Mouse (Mus musculus): ENCODE results near the gene Ddx59. TPM values are rescaled to one million over a fixed set of nuclear protein-coding genes. Genes with fewer than 3 reads are reported as not detected.

Ddx59 gene
- polyA plus RNA-seq, 1 experiment from 2014 or later, result 7.7 TPM

- H3K9ac ChIP-seq (ENCODE audit: low read length), result no peak overlapping the region
- TF ChIP-seq EP300 (optimal IDR thresholded peaks at IDR 0.05), result no peak
- TF ChIP-seq CTCF (IDR thresholded peaks at IDR 0.05; ENCODE audit: low read depth), result no peak
- no peaks in the 10 kb centered on the region for H3K27me3 ChIP-seq (ENCODE audit: control insufficient read depth, insufficient read depth, low read length)
- no peaks in the 10 kb centered on the region for H3K36me3 ChIP-seq (ENCODE audit: control insufficient read depth, insufficient read depth, low read length)
- H3K4me2 ChIP-seq (replicated peaks; ENCODE audit: low read depth), result no peak overlapping the region
- 66% methylated on average over 5 of the region's 5 CpGs for WGBS
- DNase-seq (ENCODE audit: low spot score) (no peak), ATAC-seq (ENCODE audit: low FRiP score, low TSS enrichment) (no peak)
- no peaks in the 10 kb centered on the region for H3K9me3 ChIP-seq (ENCODE audit: control insufficient read depth, low read length)
- H3K27ac ChIP-seq (replicated peaks), result no peak overlapping the region
- H3K4me3 ChIP-seq (ENCODE audit: low read depth, low read length), result no peak overlapping the region
- H3K4me1 ChIP-seq (replicated peaks; ENCODE audit: control insufficient read depth, insufficient read depth), result no peaks in the 10 kb centered on the region
Measured at GRCm38 (mm10) chr1:136450206-136450605, 35.1 kb downstream of the Ddx59 start.

- H3K4me3 ChIP-seq (ENCODE audit: low read depth, low read length), result no peak overlapping the region
- WGBS, result 75% methylated on average over 5 of the region's 5 CpGs
- H3K36me3 ChIP-seq (ENCODE audit: control insufficient read depth, insufficient read depth, low read length), result no peaks in the 10 kb centered on the region
- no peak overlapping the region for H3K4me2 ChIP-seq (replicated peaks; ENCODE audit: low read depth)
- H3K27ac ChIP-seq (replicated peaks), result no peak overlapping the region
- H3K27me3 ChIP-seq (ENCODE audit: control insufficient read depth, insufficient read depth, low read length), result no peaks in the 10 kb centered on the region
- DNase-seq (ENCODE audit: low spot score) (no peak), ATAC-seq (ENCODE audit: low FRiP score, low TSS enrichment) (no peak)
- no peak overlapping the region for H3K9ac ChIP-seq (ENCODE audit: low read length)
- H3K4me1 ChIP-seq (replicated peaks; ENCODE audit: control insufficient read depth, insufficient read depth), result no peaks in the 10 kb centered on the region
- no peak for TF ChIP-seq EP300 (optimal IDR thresholded peaks at IDR 0.05)
- H3K9me3 ChIP-seq (ENCODE audit: control insufficient read depth, low read length), result no peaks in the 10 kb centered on the region
Measured at GRCm38 (mm10) chr1:136452421-136452820, 37.4 kb downstream of the Ddx59 start.

GRCm38 (mm10) chr1:136455756-136456585 lies 40.9 kb downstream of the Ddx59 start:
- DNase-seq (ENCODE audit: low spot score), result no peak

GRCm38 (mm10) chr1:136456741-136457140 lies 41.7 kb downstream of the Ddx59 start:
- TF ChIP-seq EP300 (optimal IDR thresholded peaks at IDR 0.05) (no peak), CTCF (IDR thresholded peaks at IDR 0.05; ENCODE audit: low read depth) (no peak)
- Histone ChIP-seq H3K4me3 (ENCODE audit: low read depth, low read length) (no peak overlapping the region), H3K27me3 (ENCODE audit: control insufficient read depth, insufficient read depth, low read length) (no peaks in the 10 kb centered on the region), H3K36me3 (ENCODE audit: control insufficient read depth, insufficient read depth, low read length) (no peaks in the 10 kb centered on the region), H3K4me2 (replicated peaks; ENCODE audit: low read depth) (no peak overlapping the region), H3K4me1 (replicated peaks; ENCODE audit: control insufficient read depth, insufficient read depth) (no peaks in the 10 kb centered on the region), H3K9ac (ENCODE audit: low read length) (no peak overlapping the region), H3K9me3 (ENCODE audit: control insufficient read depth, low read length) (no peaks in the 10 kb centered on the region), H3K27ac (replicated peaks) (no peak overlapping the region)
- WGBS, result 77% methylated on average over 6 of the region's 6 CpGs
- no peak for DNase-seq (ENCODE audit: low spot score)
- ATAC-seq (ENCODE audit: low FRiP score, low TSS enrichment), result no peak

More at GRCm38 (mm10) chr1:136455756-136456585, 40.9 kb downstream of the Ddx59 start:
- 78% methylated on average over 17 of the region's 17 CpGs for WGBS
- Histone ChIP-seq H3K4me2 (replicated peaks; ENCODE audit: low read depth) (no peak overlapping the region), H3K36me3 (ENCODE audit: control insufficient read depth, insufficient read depth, low read length) (no peaks in the 10 kb centered on the region), H3K9me3 (ENCODE audit: control insufficient read depth, low read length) (no peaks in the 10 kb centered on the region), H3K27me3 (ENCODE audit: control insufficient read depth, insufficient read depth, low read length) (no peaks in the 10 kb centered on the region), H3K9ac (ENCODE audit: low read length) (no peak overlapping the region), H3K27ac (replicated peaks) (no peak overlapping the region), H3K4me3 (ENCODE audit: low read depth, low read length) (no peak overlapping the region), H3K4me1 (replicated peaks; ENCODE audit: control insufficient read depth, insufficient read depth) (no peaks in the 10 kb centered on the region)
- TF ChIP-seq CTCF (IDR thresholded peaks at IDR 0.05; ENCODE audit: low read depth) (no peak), EP300 (optimal IDR thresholded peaks at IDR 0.05) (no peak)
- ATAC-seq (ENCODE audit: low FRiP score, low TSS enrichment), result no peak

- no peaks in the 10 kb centered on the region for H3K9me3 ChIP-seq (ENCODE audit: control insufficient read depth, low read length)
- 67% methylated on average over 4 of the region's 4 CpGs for WGBS
- no peaks in the 10 kb centered on the region for H3K4me1 ChIP-seq (replicated peaks; ENCODE audit: control insufficient read depth, insufficient read depth)
- DNase-seq (ENCODE audit: low spot score), result no peak
- H3K27me3 ChIP-seq (ENCODE audit: control insufficient read depth, insufficient read depth, low read length), result no peaks in the 10 kb centered on the region
- H3K36me3 ChIP-seq (ENCODE audit: control insufficient read depth, insufficient read depth, low read length), result no peaks in the 10 kb centered on the region
- no peak for TF ChIP-seq CTCF (IDR thresholded peaks at IDR 0.05; ENCODE audit: low read depth)
- no peak for TF ChIP-seq EP300 (optimal IDR thresholded peaks at IDR 0.05)
- ATAC-seq (ENCODE audit: low FRiP score, low TSS enrichment), result no peak
- no peak overlapping the region for H3K27ac ChIP-seq (replicated peaks)
- no peak overlapping the region for H3K4me2 ChIP-seq (replicated peaks; ENCODE audit: low read depth)
- no peak overlapping the region for H3K9ac ChIP-seq (ENCODE audit: low read length)
- no peak overlapping the region for H3K4me3 ChIP-seq (ENCODE audit: low read depth, low read length)
Measured at GRCm38 (mm10) chr1:136457403-136457802, 42.3 kb downstream of the Ddx59 start.

GRCm38 (mm10) chr1:136458691-136459245 lies 43.7 kb downstream of the Ddx59 start:
- WGBS, result 28% methylated on average over 9 of the region's 9 CpGs
- H3K9me3 ChIP-seq (ENCODE audit: control insufficient read depth, low read length), result no peaks in the 10 kb centered on the region
- peak; percentile 29; the same call in 1 of the 2 replicates for ATAC-seq (ENCODE audit: low FRiP score, low TSS enrichment)
- H3K4me2 ChIP-seq (replicated peaks; ENCODE audit: low read depth), result no peak overlapping the region
- no peak overlapping the region for H3K4me3 ChIP-seq (ENCODE audit: low read depth, low read length)
- DNase-seq (ENCODE audit: low spot score), result no peak
- H3K9ac ChIP-seq (ENCODE audit: low read length), result no peak overlapping the region
- H3K4me1 ChIP-seq (replicated peaks; ENCODE audit: control insufficient read depth, insufficient read depth), result no peaks in the 10 kb centered on the region
- no peaks in the 10 kb centered on the region for H3K27me3 ChIP-seq (ENCODE audit: control insufficient read depth, insufficient read depth, low read length)
- H3K27ac ChIP-seq (replicated peaks), result no peak overlapping the region
- TF ChIP-seq EP300 (optimal IDR thresholded peaks at IDR 0.05) (no peak), CTCF (IDR thresholded peaks at IDR 0.05; ENCODE audit: low read depth) (peak; percentile 87)
- no peaks in the 10 kb centered on the region for H3K36me3 ChIP-seq (ENCODE audit: control insufficient read depth, insufficient read depth, low read length)
